In the genomic region with DNA sequence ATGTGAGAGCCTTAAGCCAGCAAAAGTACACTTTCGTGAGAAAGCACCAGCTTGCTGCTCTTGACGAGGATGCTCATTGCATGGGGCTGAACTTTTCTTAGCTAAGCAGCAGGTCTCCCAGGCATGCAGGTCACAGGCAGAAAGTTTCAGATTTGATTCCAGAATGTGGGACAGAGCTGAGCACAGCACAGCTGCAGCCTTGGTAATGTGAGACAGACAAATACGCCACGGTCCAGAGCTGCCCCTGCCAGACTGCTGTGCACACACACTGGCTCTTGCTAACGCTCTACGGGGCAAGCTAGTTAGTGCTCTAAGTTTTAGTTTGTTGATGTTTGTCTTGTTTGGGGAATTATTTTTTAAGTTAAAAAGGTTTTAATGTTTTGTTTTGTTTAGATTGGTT, we compare ENCODE assay signal across 16 mouse cellular contexts. TPM values are rescaled to one million over a fixed set of nuclear protein-coding genes. Genes with fewer than 3 reads are reported as not detected.
DNase-seq lines count a peak whose midpoint lies in the region; ATAC-seq lines count a peak whose summit lies in the region.
"Had no signal": no experiment of that assay in that cellular context is flagged by ENCODE, and none has a peak within 500 bp of the region (broad histone marks: within the 10 kb centered on the region; RNA-seq: fewer than 3 reads in every experiment).

No protein-coding gene starts in this region.

- H3K36me3 ChIP-seq in kidney, embryonic 15.5 days: no peaks in the 10 kb centered on the region
- H3K36me3 ChIP-seq in embryonic facial prominence, embryonic 13.5 days: peaks cover 7% of the 10 kb centered on the region
- H3K36me3 ChIP-seq: forebrain, embryonic 12.5 days had no signal

- H3K4me1 ChIP-seq in kidney, embryonic 15.5 days: peaks cover 21% of the 10 kb centered on the region
- peaks cover 10% of the 10 kb centered on the region for H3K4me1 ChIP-seq in embryonic facial prominence, embryonic 13.5 days
- H3K4me1 ChIP-seq: forebrain, embryonic 12.5 days had no signal

- no peak overlapping the region for H3K27ac ChIP-seq in kidney, embryonic 15.5 days
- H3K27ac ChIP-seq in embryonic facial prominence, embryonic 13.5 days: peak overlapping the region; percentile 7; the same call in 1 of the 2 replicates
- H3K27ac ChIP-seq: forebrain, embryonic 12.5 days; liver, embryonic 14.5 days; neural tube, embryonic 15.5 days had no signal

- DNase-seq in adrenal gland, adult 2 months: peak; percentile 21
- no peak for DNase-seq in adrenal gland, postnatal 25 days
- no peak for DNase-seq in kidney, adult 18-20 months
- peak; percentile 35 for DNase-seq in mesoderm, embryonic 11.5 days (ENCODE audit: low read depth, low spot score)
- no peak for DNase-seq in right cerebral cortex, postnatal 25 days
- DNase-seq in liver: no peak
- DNase-seq: heart, postnatal 36 days; kidney, adult 11 months; lung, postnatal 36 days; right cerebral cortex, postnatal 14 days had no signal

- H3K9me3 ChIP-seq in kidney, embryonic 15.5 days (replicated peaks): no peaks in the 10 kb centered on the region
- H3K9me3 ChIP-seq in embryonic facial prominence, embryonic 13.5 days: no peaks in the 10 kb centered on the region
- H3K9me3 ChIP-seq: neural tube, embryonic 15.5 days had no signal

- no peak overlapping the region for H3K4me3 ChIP-seq in kidney, embryonic 15.5 days (replicated peaks)
- H3K4me3 ChIP-seq in embryonic facial prominence, embryonic 13.5 days: no peak overlapping the region
- H3K4me3 ChIP-seq: forebrain, embryonic 12.5 days; neural tube, embryonic 15.5 days had no signal

- no peak overlapping the region for H3K4me2 ChIP-seq in kidney, embryonic 15.5 days
- H3K4me2 ChIP-seq in embryonic facial prominence, embryonic 13.5 days: no peak overlapping the region
- H3K4me2 ChIP-seq: forebrain, embryonic 12.5 days; neural tube, embryonic 15.5 days had no signal

- ATAC-seq in kidney, embryonic 15.5 days (replicated peaks; ENCODE audit: low FRiP score): peak; percentile 81; the same call in 1 of the 2 replicates
- no peak for ATAC-seq in embryonic facial prominence, embryonic 13.5 days (ENCODE audit: insufficient number of reproducible peaks, insufficient read depth, low FRiP score, low TSS enrichment, low read depth)
- ATAC-seq: midbrain, embryonic 16.5 days had no signal

- H3K9ac ChIP-seq in kidney, embryonic 15.5 days: no peak overlapping the region
- H3K9ac ChIP-seq in embryonic facial prominence, embryonic 13.5 days: no peak overlapping the region
- H3K9ac ChIP-seq: forebrain, embryonic 12.5 days; liver, embryonic 14.5 days; neural tube, embryonic 15.5 days had no signal

- 34% methylated on average over 6 of the region's 6 CpGs for WGBS in kidney, embryonic 15.5 days
- 25% methylated on average over 6 of the region's 6 CpGs for WGBS in embryonic facial prominence, embryonic 13.5 days

- no peaks in the 10 kb centered on the region for H3K27me3 ChIP-seq in kidney, embryonic 15.5 days
- H3K27me3 ChIP-seq in embryonic facial prominence, embryonic 13.5 days: no peaks in the 10 kb centered on the region
- H3K27me3 ChIP-seq: forebrain, embryonic 12.5 days; neural tube, embryonic 15.5 days had no signal

RNA-seq across cellular contexts. Expression of gene Sesn1, which starts 22.5 kb away (rescaled TPM):
- total RNA-seq in adrenal gland, adult 2 months (2021): 10 to 100 TPM; 15.6 to 19.7 TPM
- polyA plus RNA-seq in adrenal gland, adult 2 months (2012; rRNA removed): 12.3 and 12.4 TPM in 2 replicates
- total RNA-seq in adrenal gland, postnatal 25 days (2021): 16.3 and 21.5 TPM in 2 replicates
- 34.3 and 35.1 TPM in 2 replicates for polyA plus RNA-seq in kidney, embryonic 15.5 days (2015; fragmentation: Nextera tagmentation; extraction: Ambion mirVana)
- polyA plus RNA-seq in embryonic facial prominence, embryonic 13.5 days (2015; fragmentation: Nextera tagmentation; extraction: Ambion mirVana): 36.9 and 43.2 TPM in 2 replicates

RNA-seq across cellular contexts. Expression of gene Cep57l1, which starts 22.5 kb away (rescaled TPM):
- 1 to 10 TPM; 4.5 to 7.2 TPM for total RNA-seq in adrenal gland, adult 2 months (2021)
- 0.22 and 0.41 TPM in 2 replicates for polyA plus RNA-seq in adrenal gland, adult 2 months (2012; rRNA removed)
- 10.1 and 11.8 TPM in 2 replicates for total RNA-seq in adrenal gland, postnatal 25 days (2021)
- 22.5 and 24.8 TPM in 2 replicates for polyA plus RNA-seq in kidney, embryonic 15.5 days (2015; fragmentation: Nextera tagmentation; extraction: Ambion mirVana)
- polyA plus RNA-seq in embryonic facial prominence, embryonic 13.5 days (2015; fragmentation: Nextera tagmentation; extraction: Ambion mirVana): 27.1 and 30.0 TPM in 2 replicates

Comparison
In these comparisons a context has a peak if more than half of its experiments do, and no peak if none do; other contexts are left out.
1. DNase-seq: peak in adrenal gland, adult 2 months (single experiment) and mesoderm, embryonic 11.5 days (single experiment); none in adrenal gland, postnatal 25 days (single experiment), kidney, adult 18-20 months (single experiment), right cerebral cortex, postnatal 25 days (single experiment) and liver (single experiment).
2. RNA of gene Cep57l1, which starts 22.5 kb away (polyA plus RNA-seq): 27.1 to 30.0 TPM in embryonic facial prominence, embryonic 13.5 days and 22.5 to 24.8 TPM in kidney, embryonic 15.5 days; 0.22 to 0.41 TPM in adrenal gland, adult 2 months; every median in the first group is over 10 times any median in the second.